In the genomic region with DNA sequence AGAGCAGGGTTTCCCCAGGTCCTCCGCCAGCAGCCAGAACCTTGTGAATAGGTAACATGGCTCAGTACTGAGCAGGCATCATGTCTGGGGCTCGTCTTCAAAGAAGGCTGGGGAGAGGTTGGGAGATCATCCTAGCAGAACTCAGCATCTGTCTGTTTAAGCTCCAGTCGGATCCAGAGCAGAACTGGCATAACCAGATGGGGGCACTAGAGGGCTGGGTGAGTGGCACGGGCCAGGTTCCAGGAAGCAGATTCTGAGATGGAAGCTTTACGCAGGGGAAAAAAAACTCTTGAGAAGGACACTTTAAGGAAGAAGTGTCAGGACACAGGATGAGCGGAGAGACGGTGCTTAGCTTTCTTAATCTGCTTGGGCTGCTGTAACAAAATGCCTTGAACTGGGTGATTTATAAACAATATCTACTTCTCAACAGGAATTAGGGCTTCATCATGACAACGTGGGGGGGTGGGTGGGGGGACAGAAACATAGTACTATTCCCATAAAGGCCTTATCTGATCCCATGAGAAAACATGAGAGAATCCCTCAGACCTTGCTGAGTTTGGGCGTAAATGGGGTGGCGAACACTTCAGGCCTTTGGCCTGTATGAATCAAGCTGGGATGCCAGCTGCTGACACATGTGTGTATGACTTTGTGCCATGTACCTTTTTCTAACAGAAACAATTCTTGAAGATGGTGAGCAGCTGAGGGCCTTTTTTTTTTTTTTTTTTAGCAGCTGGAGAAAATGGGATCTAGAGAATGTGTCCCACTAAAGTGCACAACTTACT, we compare ENCODE assay signal across 9 mouse cellular contexts.
DNase-seq lines count a peak whose midpoint lies in the region; ATAC-seq and TF ChIP-seq lines count a peak whose summit lies in the region.
"Had no signal": no experiment of that assay in that cellular context is flagged by ENCODE, and none has a peak within 500 bp of the region (broad histone marks: within the 10 kb centered on the region; RNA-seq: fewer than 3 reads in every experiment).

No protein-coding gene starts in this region.

- no peaks in the 10 kb centered on the region for H3K4me1 ChIP-seq in midbrain, postnatal 0 days (ENCODE audit: insufficient read depth, low read length)

- H3K36me3 ChIP-seq in midbrain, postnatal 0 days (ENCODE audit: insufficient read depth, low read length) = no peaks in the 10 kb centered on the region

- 58% methylated on average over 10 of the region's 10 CpGs for WGBS in midbrain, postnatal 0 days

- H3K9me3 ChIP-seq in midbrain, postnatal 0 days (ENCODE audit: low read length) = no peaks in the 10 kb centered on the region

- H3K27ac ChIP-seq in midbrain, postnatal 0 days (ENCODE audit: low read depth, low read length) = no peak overlapping the region

- DNase-seq in layer of hippocampus, adult 11-12 months (ENCODE audit: low spot score) = peak; percentile 54
- no peak for DNase-seq in layer of hippocampus, adult 9-11 months
- peak; percentile 69 for DNase-seq in ES-CJ7 (ENCODE audit: low read depth, low spot score)
- DNase-seq in brain, adult 2 months (ENCODE audit: low read depth, low spot score) = peak; percentile 64
- peak; percentile 43 for DNase-seq in forelimb bud, embryonic 11.5 days (ENCODE audit: low read depth, low spot score)
- peak; percentile 23 to 62 for DNase-seq in layer of hippocampus, postnatal 25 days (ENCODE audit: extremely low spot score in 1 of 2, low spot score in 1 of 2)
- DNase-seq in midbrain, postnatal 0 days (ENCODE audit: low spot score) = peak; percentile 22

- no peak overlapping the region for H3K4me3 ChIP-seq in midbrain, postnatal 0 days (ENCODE audit: low read depth, low read length)
- H3K4me3 ChIP-seq: myocyte had no signal

- H3K4me2 ChIP-seq in midbrain, postnatal 0 days (ENCODE audit: low read depth, low read length, poor library complexity, severe bottlenecking) = no peak overlapping the region

- peak; percentile 48 for TF ChIP-seq CTCF in midbrain, postnatal 0 days (IDR thresholded peaks at IDR 0.05)

- no peaks in the 10 kb centered on the region for H3K27me3 ChIP-seq in midbrain, postnatal 0 days (ENCODE audit: insufficient read depth, low read length)

- H3K9ac ChIP-seq in midbrain, postnatal 0 days (replicated peaks; ENCODE audit: low read length, poor library complexity, severe bottlenecking) = no peak overlapping the region

- ATAC-seq in midbrain, postnatal 0 days (ENCODE audit: low FRiP score) = no peak
- no peak for ATAC-seq in megakaryocyte-erythroid progenitor cell, adult 5-6 weeks (replicated peaks; ENCODE audit: low FRiP score, low TSS enrichment, poor library complexity, severe bottlenecking)
